Mouse (Mus musculus) liver, adult (tissue): ENCODE measurements around the gene Cyb561d1.

ENCODE experiments used
- GATA4 ChIP-seq: IDR thresholded peaks from 2 replicates; pipeline ENCODE4 v1.6.1; 2014; ENCODE audit warnings: mild to moderate bottlenecking, low read length; ENCODE audit not compliant: insufficient replicate concordance

Gene Cyb561d1

DNA sequence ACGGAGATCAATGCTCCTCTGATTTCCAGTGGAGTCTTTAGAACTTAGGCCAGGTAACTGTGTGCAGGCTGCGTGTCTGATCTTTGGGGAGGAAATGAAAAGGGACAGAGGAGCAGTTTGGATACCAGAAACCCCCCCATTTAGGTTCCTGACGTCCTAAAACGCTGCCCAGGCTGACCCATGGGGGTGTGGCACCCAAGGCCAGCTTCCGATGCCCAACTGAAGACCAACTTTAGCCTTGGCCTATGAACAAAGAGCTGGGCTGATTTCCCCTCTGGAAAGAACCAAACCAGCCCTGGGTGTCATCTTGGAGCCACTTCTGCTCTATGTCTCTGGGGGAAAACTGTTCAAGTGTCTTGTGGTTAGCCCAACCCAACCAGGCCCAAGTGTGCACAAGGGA is 36.9 kb downstream of the Cyb561d1 start:
- no peak for TF ChIP-seq GATA4

DNA sequence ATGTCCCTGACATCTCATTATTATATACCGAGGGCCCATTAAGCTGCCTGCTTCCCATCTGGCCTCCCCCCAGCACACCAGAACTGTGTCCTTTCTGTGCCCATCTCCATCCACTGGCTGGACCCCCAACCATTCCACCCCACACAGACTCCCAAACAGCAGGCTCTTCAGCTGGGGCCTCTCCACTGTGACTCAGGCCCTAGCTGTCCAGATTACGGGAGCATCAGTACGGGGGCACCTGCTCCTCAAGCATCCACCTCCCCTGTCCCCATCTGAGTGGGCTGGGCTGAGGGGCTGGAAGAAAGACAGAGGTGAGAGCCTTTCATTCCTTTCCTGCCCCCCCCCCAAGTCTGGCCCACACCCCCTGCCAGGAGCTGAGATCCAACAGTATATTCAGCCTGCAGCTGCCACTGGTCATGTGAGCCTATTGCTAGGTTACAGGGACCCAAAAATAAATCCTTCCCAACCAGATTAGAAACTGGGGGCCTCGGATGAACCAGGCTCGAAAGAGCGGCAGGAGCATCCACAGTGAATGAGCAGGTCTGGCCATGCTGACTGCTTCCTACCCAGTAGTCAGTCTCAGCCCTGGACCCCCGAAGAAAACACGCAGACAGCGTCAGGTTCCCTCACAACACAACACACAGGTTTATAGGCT is 42.5 kb downstream of the Cyb561d1 start:
- no peak for TF ChIP-seq GATA4

DNA sequence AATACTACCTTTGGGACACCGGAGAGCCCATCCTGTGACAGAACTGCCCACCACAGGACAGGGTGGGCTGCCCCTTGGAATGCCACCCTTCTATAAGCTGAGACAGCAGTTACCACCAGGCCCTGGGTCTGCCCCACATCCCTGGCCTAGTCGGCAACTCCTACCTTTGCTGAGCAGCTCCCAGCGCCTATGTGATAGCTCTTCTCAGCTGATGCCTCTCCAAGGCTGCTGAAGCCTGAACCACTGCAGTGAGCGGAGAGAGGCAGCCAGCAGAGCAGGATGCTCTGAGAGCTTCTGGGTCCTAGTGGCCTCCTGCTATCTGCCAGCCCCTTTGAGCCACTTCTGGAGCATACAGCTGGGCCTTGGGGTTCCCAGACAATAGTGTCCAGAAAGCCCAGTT is 46.4 kb downstream of the Cyb561d1 start, which contains the start of gene Gpr61:
Gene Gpr61 (minus strand): TSS at position 227 of the 400 bp plus-strand sequence.
- TF ChIP-seq GATA4, result no peak

DNA sequence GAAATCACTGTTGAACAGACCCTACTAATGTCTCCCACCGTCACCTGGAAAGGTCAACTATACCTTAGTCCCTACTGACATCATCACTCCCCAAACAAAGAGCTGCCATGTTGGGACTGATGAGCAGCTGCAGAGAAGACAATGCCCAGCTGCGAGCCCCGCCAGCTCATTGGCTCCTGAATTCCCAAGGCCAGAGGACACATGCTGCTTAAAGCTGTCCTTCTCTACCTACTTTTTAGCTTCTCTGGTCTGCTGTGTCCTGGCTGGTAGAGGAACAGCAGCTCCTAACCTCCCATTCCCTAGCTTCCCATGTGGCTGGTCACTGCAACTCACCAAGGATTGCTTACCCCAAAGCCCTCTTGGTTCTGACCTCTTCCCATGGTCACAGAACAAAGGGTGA is 48.7 kb downstream of the Cyb561d1 start:
- no peak for TF ChIP-seq GATA4

DNA sequence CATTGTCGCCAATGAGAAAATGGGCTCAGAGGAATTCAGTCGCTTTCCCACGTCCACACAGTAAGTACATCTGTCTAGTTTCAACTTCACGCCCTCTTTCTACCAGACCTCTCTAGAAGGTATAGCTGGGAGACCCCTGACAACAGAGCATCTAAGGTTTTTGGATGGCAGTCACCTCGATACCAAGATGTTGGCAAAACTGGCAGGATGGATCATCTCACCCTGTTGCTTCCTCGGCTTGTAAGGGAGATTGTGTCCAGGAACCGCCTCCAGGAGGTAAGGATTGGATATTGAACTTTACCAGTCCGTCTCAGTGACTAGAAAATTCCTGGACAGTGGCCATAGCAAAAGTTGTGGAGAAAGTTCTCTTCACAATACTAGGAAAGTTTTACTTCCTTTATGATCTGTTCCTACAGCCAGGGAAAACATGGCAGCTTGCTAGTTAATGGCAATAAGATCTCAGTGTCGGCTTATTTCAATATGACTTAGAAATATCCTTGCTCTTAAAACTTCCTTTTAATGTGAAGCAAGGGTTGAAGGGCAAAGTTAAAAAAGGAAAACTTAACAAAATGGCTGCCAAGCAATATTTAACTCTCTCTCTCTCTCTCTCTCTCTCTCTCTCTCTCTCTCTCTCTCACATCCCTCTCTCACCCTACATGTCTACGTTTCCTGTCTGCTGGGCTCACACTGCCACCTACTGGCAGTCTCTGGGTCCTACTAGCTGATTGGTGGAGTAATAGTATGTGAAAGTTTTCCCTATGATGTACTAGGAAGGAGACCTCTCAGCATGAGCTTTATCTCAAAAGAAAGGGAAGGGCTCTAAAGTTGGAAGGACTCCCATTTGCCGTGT is 53.4 kb downstream of the Cyb561d1 start:
- TF ChIP-seq GATA4, result no peak; the same call in 1 of the 2 replicates

- TF ChIP-seq GATA4, result no peak
Measured at GRCm38 (mm10) chr3:108146671-108147070, 54.3 kb downstream of the Cyb561d1 start.
